Mouse (Mus musculus) lung, postnatal 14 days (tissue): ENCODE measurements at regions not wholly inside any gene's neighbourhood (a gene's known extent, or its start where the extent isn't known, plus 50 kb on each side); places are given as distances from the start of the nearest gene placed in this dataset.

Source experiments
- DNase-seq: peaks from one replicate; pipeline ENCODE4 v3.0.0; 2021

- DNase-seq: no peak
Measured at GRCm38 (mm10) chr12:107658821-107659220, 170.4 kb downstream of the 3110018I06Rik start.

DNA sequence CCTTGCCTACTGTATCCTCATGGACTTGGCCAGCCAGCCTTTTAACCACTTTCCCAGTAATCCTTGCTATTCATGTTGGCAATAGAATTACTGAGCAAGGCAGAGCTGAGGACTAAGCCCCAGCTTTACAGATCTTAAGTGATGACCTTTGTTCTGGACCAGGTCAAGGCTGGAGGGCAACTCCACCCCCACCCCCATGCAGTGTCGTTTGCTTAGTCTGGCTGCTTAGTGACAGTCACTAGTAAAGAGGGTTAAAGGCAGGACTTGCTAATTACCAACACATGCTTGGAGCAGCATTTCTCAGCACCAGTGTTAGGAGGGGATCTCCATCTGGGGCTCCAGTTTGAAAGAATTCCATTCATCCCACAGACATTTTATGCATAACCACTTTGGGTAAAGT is 174.2 kb downstream of the 3110018I06Rik start:
- no peak for DNase-seq

DNA sequence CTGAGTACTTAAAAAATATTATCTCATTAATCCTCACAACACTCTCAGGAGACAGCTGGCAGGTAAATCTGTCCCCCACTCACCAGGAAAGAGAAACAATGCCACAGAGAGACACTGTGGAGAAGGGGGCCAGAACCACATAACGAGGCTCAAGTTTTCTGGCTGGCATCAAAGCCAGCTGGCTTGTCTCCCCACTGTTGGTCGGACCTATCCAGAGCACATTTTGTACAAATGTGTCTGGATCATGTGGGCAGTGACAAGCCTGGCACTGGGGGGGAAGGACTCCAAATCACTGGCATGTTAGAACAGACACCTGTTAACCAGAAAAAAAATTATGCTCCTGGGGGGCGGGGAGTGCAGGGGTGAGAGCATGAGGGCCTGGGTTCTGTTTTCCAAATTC is 179.4 kb downstream of the 3110018I06Rik start:
- no peak for DNase-seq

DNA sequence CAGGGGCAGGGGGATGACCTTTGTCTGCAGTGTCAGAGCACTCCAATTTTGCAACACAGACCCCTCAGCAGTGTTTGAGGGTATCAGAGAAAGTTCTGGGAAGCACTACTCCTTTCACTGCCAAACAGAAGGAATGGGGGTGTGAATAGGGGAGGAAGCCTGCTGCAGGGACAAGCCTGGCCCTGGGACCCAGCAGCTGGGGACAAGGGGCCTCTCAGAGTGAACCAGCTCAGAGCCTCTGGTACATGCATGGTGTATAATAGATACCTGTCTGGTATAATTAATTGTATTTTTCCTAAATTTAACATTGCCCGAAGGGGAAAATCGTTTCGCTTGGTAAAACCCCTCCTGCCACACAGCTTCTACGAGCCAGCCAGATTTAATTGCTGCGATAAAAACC is 180.6 kb downstream of the 3110018I06Rik start:
- DNase-seq: no peak

DNA sequence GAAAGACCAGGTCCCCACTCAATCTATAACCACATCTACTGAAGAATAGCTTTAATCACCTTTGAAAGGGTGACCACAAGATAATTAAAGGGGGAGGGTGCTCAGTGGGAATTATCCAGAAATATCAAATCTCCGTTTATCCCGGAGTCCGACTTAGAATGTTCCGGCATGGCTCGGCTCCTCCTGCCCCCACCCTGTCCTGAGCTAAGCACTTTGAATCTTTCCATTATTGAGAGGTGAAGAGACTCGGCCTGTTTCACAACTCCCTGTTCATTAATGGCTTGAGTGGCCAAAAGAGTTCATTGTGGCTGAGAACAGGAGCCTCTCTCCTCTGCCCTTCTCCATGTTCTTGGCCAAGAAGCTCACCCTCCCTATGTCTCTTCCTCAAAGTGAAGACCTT is 181.0 kb downstream of the 3110018I06Rik start:
- DNase-seq: no peak

GRCm38 (mm10) chr12:107669910-107670309 is 181.5 kb downstream of the 3110018I06Rik start:
- DNase-seq: peak; percentile 37

DNA sequence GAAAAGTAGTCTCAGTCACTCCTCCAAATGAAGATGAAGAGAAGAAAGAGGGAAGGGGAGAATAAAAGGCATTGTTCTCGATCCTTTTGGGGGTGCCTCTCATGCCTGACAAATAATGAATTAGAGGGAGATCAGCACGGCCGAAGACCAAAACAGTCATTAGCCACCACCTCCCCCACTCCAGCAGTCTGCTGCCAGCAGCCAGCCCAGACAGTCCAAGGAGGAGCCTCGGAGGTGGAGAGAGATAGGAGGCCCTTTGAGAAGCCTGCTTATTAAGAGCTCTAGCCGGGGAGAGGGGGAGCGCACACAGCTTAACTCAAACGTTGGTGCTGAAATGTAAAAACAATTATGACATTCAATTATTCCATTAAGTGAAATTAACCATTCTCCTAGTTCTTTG is 188.6 kb downstream of the 3110018I06Rik start:
- no peak for DNase-seq

DNA sequence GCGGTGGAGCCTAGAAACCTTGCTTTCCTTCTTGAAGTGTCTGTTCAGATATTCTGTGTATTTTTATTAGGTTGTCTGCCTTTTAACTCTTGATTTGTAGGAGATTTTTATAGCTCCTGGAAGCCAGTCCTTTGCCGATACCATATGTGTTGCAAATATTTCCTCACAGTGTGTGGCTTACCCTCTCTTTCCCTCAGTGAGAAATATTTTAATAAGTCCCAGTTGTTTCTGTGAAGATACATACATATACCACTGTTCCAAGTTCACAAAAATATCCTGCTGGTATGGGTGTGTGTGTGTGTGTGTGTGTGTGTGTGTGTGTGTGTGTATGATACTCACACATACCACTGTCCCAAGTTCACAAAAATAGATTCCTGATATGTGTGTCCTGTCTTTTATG is 199.0 kb downstream of the 3110018I06Rik start:
- DNase-seq: no peak

DNA sequence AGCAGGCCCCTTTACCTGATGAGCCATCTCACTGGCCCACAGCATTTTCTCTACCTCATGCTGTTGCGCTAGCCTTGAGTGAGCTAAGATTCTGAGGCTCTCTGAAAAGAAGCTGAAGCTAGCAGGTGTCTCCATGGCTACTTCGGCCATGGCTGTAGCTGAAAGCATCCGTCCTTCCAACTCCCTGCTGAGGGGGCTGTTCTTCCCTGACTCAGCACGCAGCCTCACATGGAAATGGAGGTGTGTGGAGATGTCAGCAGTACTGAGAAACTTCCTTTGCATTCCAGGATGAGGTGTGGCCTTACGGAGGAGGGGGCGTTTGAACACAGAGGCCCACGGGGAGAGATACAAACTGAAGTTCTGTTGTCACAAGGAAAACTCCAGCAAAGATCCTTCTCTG is 201.0 kb downstream of the 3110018I06Rik start:
- DNase-seq: no peak

DNA sequence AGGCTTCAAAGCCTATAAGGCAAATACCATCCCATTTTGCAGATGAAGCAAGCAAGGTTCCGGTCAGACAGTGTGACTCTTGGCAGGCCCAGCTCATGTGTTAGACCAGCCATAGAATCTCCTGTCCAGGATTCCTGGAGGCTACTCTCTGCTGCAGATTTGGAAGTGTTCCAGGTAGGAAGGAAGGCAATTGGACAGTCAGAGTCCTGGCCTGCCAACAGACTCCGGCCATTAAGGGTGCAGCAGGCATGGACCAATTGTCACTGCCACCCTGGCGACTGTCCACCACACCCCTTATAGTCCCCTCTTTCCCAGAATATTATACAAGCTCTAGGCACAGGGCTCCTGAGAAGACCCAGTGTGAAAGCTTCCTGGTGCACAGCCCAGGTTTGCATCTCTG is 201.6 kb downstream of the 3110018I06Rik start:
- DNase-seq: no peak

- DNase-seq: no peak
Measured at GRCm38 (mm10) chr12:107693693-107694092, 205.3 kb downstream of the 3110018I06Rik start.

DNA sequence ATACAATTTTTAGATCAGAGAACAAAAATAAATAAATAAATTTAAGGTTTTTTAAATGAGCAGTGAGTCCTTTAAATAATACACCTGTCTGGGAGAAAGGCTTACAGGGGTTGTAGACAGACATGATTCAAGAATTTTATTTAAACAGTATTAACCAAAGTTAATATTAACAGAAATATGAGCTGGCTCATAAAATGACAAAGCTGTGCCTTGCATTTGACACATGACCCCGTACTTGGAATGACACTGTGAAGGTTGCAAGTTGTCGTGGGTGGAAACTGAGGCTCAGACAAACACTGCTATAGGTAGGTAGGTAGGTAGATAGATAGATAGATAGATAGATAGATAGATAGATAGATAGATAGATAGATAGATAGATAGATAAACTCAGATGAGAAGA is 206.6 kb downstream of the 3110018I06Rik start:
- DNase-seq: no peak

- no peak for DNase-seq
Measured at GRCm38 (mm10) chr12:107695438-107696267, 207.2 kb downstream of the 3110018I06Rik start.

GRCm38 (mm10) chr12:107700317-107700716 is 211.9 kb downstream of the 3110018I06Rik start:
- DNase-seq: no peak

GRCm38 (mm10) chr12:107700868-107701597 is 212.6 kb downstream of the 3110018I06Rik start:
- no peak for DNase-seq

DNA sequence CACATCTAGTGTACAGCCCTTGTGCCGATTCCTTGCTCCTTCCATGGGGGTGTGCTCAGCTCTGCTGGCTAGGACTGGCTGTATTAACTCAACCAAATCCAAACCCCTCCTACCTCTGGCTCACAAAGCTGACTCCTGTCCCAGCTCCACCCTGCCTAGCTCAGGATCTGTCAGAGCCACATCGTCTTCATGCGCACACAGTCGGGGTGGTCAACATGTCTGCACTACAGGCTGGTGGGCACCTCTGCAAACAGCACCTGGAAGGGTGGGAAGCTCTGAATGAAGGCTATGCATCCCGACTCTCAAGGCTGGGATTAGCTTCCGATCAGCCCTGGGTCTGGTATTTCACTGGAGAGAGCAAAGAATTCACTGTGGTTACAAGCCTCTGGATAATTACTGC is 220.4 kb downstream of the 3110018I06Rik start:
- DNase-seq: no peak

DNA sequence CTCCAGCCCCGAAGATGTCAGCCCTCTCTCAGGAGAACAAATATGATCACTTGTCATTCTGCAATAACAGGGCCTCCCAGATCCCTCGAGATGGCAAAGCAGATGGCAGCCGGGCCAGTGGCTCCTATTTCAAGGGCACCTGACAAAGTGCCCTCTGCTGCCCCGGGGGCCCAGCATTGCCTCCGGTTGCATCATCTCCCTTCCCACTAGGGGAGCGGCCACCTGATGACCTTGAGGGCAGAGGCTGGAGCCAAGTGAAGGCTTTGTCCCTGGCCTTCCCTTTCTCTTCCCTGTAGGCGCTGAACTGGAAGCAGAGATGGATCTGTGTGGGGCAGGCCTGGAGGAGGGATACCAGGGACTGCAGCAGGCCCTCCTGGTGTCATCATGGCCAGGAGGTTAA is 222.6 kb downstream of the 3110018I06Rik start:
- no peak for DNase-seq

- DNase-seq: no peak
Measured at GRCm38 (mm10) chr12:107711675-107712074, 223.2 kb downstream of the 3110018I06Rik start.

DNA sequence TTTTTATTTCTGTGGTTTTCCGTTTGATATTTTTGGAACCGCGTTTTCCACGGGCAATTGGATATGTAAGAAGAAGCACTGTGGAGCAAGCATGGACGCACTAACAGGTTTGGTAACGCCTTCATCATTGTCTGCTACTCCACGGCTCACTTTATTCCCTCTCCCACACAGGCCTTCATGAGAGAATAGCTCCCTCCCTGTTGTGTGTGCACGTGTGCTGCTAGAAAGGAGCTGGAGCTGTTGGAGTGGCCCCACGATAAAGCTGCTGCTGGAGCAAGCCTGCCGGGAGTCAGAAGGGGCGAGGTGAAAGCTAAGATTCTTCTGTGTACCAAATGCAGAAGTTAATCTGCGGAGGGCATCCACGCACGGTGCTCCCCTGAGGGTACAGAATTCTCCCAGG is 224.8 kb downstream of the 3110018I06Rik start:
- no peak for DNase-seq

DNA sequence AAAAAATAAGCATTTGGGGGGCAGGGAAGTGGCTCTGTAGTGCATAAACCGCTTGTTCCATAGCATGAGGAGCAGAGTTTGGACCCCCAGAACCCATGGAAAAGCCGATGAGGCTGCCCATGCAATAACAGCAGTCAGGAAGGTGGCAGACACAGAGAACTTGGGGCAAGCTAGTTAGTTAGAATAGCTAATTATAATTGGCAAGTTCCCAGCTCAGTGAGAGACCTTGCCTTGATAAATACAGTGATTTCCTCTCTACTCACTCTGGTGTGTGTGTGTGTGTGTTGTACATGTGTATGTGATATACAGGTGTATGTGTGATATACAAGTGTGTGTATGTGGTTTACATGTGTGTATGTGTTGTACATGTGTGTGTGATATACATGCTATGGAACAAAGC is 226.4 kb downstream of the 3110018I06Rik start:
- no peak for DNase-seq

- peak; percentile 70 for DNase-seq
Measured at GRCm38 (mm10) chr12:107715871-107716270, 227.4 kb downstream of the 3110018I06Rik start.

GRCm38 (mm10) chr12:107720941-107721340 is 232.5 kb downstream of the 3110018I06Rik start:
- DNase-seq: no peak

DNA sequence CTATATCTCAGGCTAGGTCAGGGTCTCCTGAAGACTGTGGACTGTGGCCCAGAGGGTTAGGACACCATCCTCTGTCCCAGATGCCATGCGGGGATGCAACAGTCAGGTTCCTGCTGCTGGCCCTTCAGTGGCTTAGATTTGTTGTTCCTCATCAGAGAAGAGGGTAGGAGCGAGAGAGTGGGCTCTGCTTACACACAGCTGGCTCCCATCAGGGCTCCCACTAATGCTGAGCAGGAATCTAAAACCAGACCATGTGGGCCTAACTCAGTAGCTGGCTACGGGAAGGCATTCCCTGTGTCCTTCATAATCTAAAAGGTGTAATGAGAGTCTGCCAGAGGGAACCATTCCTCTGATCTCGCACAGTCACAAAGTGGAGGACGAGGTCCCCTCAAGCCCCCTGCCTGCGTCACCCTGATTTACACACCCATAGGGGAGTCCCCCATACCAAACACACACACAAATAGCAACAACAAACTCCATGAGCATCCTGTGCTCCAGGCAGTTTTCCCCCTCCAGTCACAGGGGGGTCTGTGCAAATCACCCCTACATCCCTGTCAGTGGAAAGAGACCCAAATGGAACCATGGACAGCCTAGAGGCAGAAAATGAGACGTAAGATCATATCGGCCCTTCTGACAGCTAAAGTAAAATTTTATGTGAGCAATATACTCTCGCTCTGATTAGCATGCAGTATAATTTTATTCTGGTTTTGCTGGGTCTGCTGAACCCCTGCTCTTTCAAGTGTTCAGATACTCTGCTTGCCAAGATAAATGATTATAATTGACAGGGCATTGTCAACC is 234.8 kb downstream of the 3110018I06Rik start:
- DNase-seq: no peak
